Mouse (Mus musculus): ENCODE data around the gene Nr2f2. TPM values are rescaled to one million over a fixed set of nuclear protein-coding genes. Genes with fewer than 3 reads are reported as not detected.

The Nr2f2 gene
- polyA plus RNA-seq, 1 experiment from 2014 or later: 127 TPM

- Histone ChIP-seq H3K4me2 (replicated peaks) (peak overlapping the region; percentile 48), H3K4me3 (replicated peaks; ENCODE audit: low read length) (no peak overlapping the region), H3K27me3 (ENCODE audit: control insufficient read depth, insufficient read depth, low read length) (peaks cover 89% of the 10 kb centered on the region), H3K4me1 (replicated peaks; ENCODE audit: control insufficient read depth, insufficient read depth, low read length) (no peaks in the 10 kb centered on the region; the same call in 1 of the 2 replicates), H3K9me3 (ENCODE audit: control insufficient read depth, low read length) (no peaks in the 10 kb centered on the region), H3K27ac (peak overlapping the region; percentile 77), H3K9ac (peak overlapping the region; percentile 37; the same call in 1 of the 2 replicates), H3K36me3 (replicated peaks; ENCODE audit: control insufficient read depth, insufficient read depth) (no peaks in the 10 kb centered on the region)
- WGBS: 10% methylated on average over 14 of the region's 14 CpGs
- ATAC-seq (ENCODE audit: low FRiP score) (no peak), DNase-seq (ENCODE audit: low spot score) (no peak)
Observed at GRCm38 (mm10) chr7:70332926-70333664, 33.4 kb downstream of the Nr2f2 start.

GRCm38 (mm10) chr7:70332064-70332850, 34.3 kb downstream of the Nr2f2 start:
- H3K27ac ChIP-seq: peak overlapping the region; percentile 77
- 2% methylated on average over 26 of the region's 26 CpGs for WGBS
- no peaks in the 10 kb centered on the region for H3K9me3 ChIP-seq (ENCODE audit: control insufficient read depth, low read length)
- H3K4me1 ChIP-seq (replicated peaks; ENCODE audit: control insufficient read depth, insufficient read depth, low read length): no peaks in the 10 kb centered on the region; the same call in 1 of the 2 replicates
- DNase-seq (ENCODE audit: low spot score) (no peak), ATAC-seq (ENCODE audit: low FRiP score) (no peak)
- no peaks in the 10 kb centered on the region for H3K36me3 ChIP-seq (replicated peaks; ENCODE audit: control insufficient read depth, insufficient read depth)
- peaks cover 90% of the 10 kb centered on the region for H3K27me3 ChIP-seq (ENCODE audit: control insufficient read depth, insufficient read depth, low read length)
- H3K4me2 ChIP-seq (replicated peaks): peak overlapping the region; percentile 48
- H3K4me3 ChIP-seq (replicated peaks; ENCODE audit: low read length): peak overlapping the region; percentile 30
- H3K9ac ChIP-seq: peak overlapping the region; percentile 37

GRCm38 (mm10) chr7:70331243-70332063, 35.1 kb downstream of the Nr2f2 start:
- no peaks in the 10 kb centered on the region for H3K36me3 ChIP-seq (replicated peaks; ENCODE audit: control insufficient read depth, insufficient read depth)
- H3K9me3 ChIP-seq (ENCODE audit: control insufficient read depth, low read length): no peaks in the 10 kb centered on the region
- no peaks in the 10 kb centered on the region; the same call in 1 of the 2 replicates for H3K4me1 ChIP-seq (replicated peaks; ENCODE audit: control insufficient read depth, insufficient read depth, low read length)
- H3K4me2 ChIP-seq (replicated peaks): peak overlapping the region; percentile 48
- H3K27ac ChIP-seq: peak overlapping the region; percentile 77
- DNase-seq (ENCODE audit: low spot score) (peak; percentile 73), ATAC-seq (ENCODE audit: low FRiP score) (peak; percentile 44)
- peaks cover 90% of the 10 kb centered on the region for H3K27me3 ChIP-seq (ENCODE audit: control insufficient read depth, insufficient read depth, low read length)
- peak overlapping the region; percentile 37 for H3K9ac ChIP-seq
- H3K4me3 ChIP-seq (replicated peaks; ENCODE audit: low read length): peak overlapping the region; percentile 30
- under 1% methylated on average over 45 of the region's 48 CpGs for WGBS

- Histone ChIP-seq H3K9ac (0 out of 2 replicates have a peak overlapping the region, but pooled peaks have one; percentile 37), H3K4me2 (replicated peaks) (peak overlapping the region; percentile 48)
- ATAC-seq (ENCODE audit: low FRiP score): no peak; the same call in 1 of the 2 replicates
Observed at GRCm38 (mm10) chr7:70330761-70331242, 35.7 kb downstream of the Nr2f2 start.

GRCm38 (mm10) chr7:70330207-70330562, 36.4 kb downstream of the Nr2f2 start:
- Histone ChIP-seq H3K27me3 (ENCODE audit: control insufficient read depth, insufficient read depth, low read length) (peaks cover 89% of the 10 kb centered on the region), H3K9ac (peak overlapping the region; percentile 37; the same call in 1 of the 2 replicates), H3K36me3 (replicated peaks; ENCODE audit: control insufficient read depth, insufficient read depth) (no peaks in the 10 kb centered on the region), H3K4me2 (replicated peaks) (peak overlapping the region; percentile 48), H3K27ac (peak overlapping the region; percentile 77), H3K9me3 (ENCODE audit: control insufficient read depth, low read length) (no peaks in the 10 kb centered on the region), H3K4me3 (replicated peaks; ENCODE audit: low read length) (no peak overlapping the region), H3K4me1 (replicated peaks; ENCODE audit: control insufficient read depth, insufficient read depth, low read length) (no peaks in the 10 kb centered on the region; the same call in 1 of the 2 replicates)
- ATAC-seq (ENCODE audit: low FRiP score): no peak
- peak; percentile 49 for DNase-seq (ENCODE audit: low spot score)
- 5% methylated on average over 12 of the region's 12 CpGs for WGBS

More at GRCm38 (mm10) chr7:70330761-70331242, 35.7 kb downstream of the Nr2f2 start:
- DNase-seq (ENCODE audit: low spot score): no peak
- Histone ChIP-seq H3K27ac (peak overlapping the region; percentile 77), H3K4me1 (replicated peaks; ENCODE audit: control insufficient read depth, insufficient read depth, low read length) (no peaks in the 10 kb centered on the region; the same call in 1 of the 2 replicates), H3K36me3 (replicated peaks; ENCODE audit: control insufficient read depth, insufficient read depth) (no peaks in the 10 kb centered on the region), H3K4me3 (replicated peaks; ENCODE audit: low read length) (peak overlapping the region; percentile 30), H3K9me3 (ENCODE audit: control insufficient read depth, low read length) (no peaks in the 10 kb centered on the region), H3K27me3 (ENCODE audit: control insufficient read depth, insufficient read depth, low read length) (peaks cover 89% of the 10 kb centered on the region)
- WGBS: under 1% methylated on average over 19 of the region's 19 CpGs

- Histone ChIP-seq H3K27ac (peak overlapping the region; percentile 77), H3K4me1 (replicated peaks; ENCODE audit: control insufficient read depth, insufficient read depth, low read length) (no peaks in the 10 kb centered on the region; the same call in 1 of the 2 replicates), H3K36me3 (replicated peaks; ENCODE audit: control insufficient read depth, insufficient read depth) (no peaks in the 10 kb centered on the region), H3K9me3 (ENCODE audit: control insufficient read depth, low read length) (no peaks in the 10 kb centered on the region), H3K27me3 (ENCODE audit: control insufficient read depth, insufficient read depth, low read length) (peaks cover 91% of the 10 kb centered on the region), H3K4me3 (replicated peaks; ENCODE audit: low read length) (no peak overlapping the region), H3K9ac (peak overlapping the region; percentile 37; the same call in 1 of the 2 replicates), H3K4me2 (replicated peaks) (peak overlapping the region; percentile 48)
- ATAC-seq (ENCODE audit: low FRiP score) (no peak), DNase-seq (ENCODE audit: low spot score) (peak; percentile 53)
- whole genome bisulfite sequencing: 8% methylated on average over 19 of the region's 19 CpGs
Observed at GRCm38 (mm10) chr7:70329521-70330206, 36.9 kb downstream of the Nr2f2 start.

- no peak for ATAC-seq (ENCODE audit: low FRiP score)
- H3K9me3 ChIP-seq (ENCODE audit: control insufficient read depth, low read length): no peaks in the 10 kb centered on the region
- H3K4me2 ChIP-seq (replicated peaks): no peak overlapping the region; the same call in 1 of the 2 replicates
- H3K27me3 ChIP-seq (ENCODE audit: control insufficient read depth, insufficient read depth, low read length): peaks cover 92% of the 10 kb centered on the region
- no peak overlapping the region for H3K9ac ChIP-seq
- H3K4me3 ChIP-seq (replicated peaks; ENCODE audit: low read length): no peak overlapping the region
- no peaks in the 10 kb centered on the region; the same call in 1 of the 2 replicates for H3K4me1 ChIP-seq (replicated peaks; ENCODE audit: control insufficient read depth, insufficient read depth, low read length)
- H3K36me3 ChIP-seq (replicated peaks; ENCODE audit: control insufficient read depth, insufficient read depth): no peaks in the 10 kb centered on the region
- H3K27ac ChIP-seq: 0 out of 2 replicates have a peak overlapping the region, but pooled peaks have one; percentile 32
- DNase-seq (ENCODE audit: low spot score): no peak
- WGBS: 6% methylated on average over 6 of the region's 6 CpGs
Observed at GRCm38 (mm10) chr7:70329037-70329516, 37.5 kb downstream of the Nr2f2 start.

All from hindbrain, embryonic 14.5 days (tissue).